Mouse (Mus musculus) adrenal gland, postnatal 0 days (tissue): ENCODE data around the gene Il1rl2. TPM values are rescaled to one million over a fixed set of nuclear protein-coding genes. Genes with fewer than 3 reads are reported as not detected.

Experiments used
- polyA plus RNA-seq: library from polyadenylated mRNA; unstranded; fragments of >200 nt; fragmentation: Nextera tagmentation; extraction: Ambion mirVana; gene quantifications from 2 replicates; pipeline ENCODE4 v1.2.1, GENCODE M21; 2015

Gene Il1rl2
- polyA plus RNA-seq, result 4.5 and 5.0 TPM in 2 replicates

DNA sequence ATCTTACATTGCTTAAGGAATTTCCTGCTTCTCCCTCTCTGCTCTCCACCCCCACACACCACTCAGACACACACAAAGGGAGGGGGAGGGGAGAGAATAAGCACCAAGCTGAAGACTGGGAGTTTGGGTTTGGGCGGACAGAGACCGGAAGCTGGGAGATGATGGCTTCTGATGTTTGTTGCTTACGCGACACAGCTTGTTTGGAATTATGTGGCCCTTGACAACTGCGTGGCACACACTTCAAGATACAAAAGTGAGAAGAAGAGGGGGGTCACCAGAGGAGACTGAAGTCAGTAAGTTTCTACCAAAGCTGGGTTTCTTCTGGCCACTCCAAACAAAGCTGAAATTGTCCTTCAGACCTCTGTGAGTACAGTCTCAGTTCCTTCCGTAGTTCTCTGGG is at the start of gene Il1rl2:
Gene Il1rl2, plus strand, starts transcription at position 154 of the 400 bp plus-strand sequence.

Other genes starting within 250 kb of the Il1rl2 start
- 5.3 and 5.5 TPM in 2 replicates for gene Il1r1, start 99.5 kb upstream of the Il1rl2 start, polyA plus RNA-seq
- 0.57 and 1.3 TPM in 2 replicates for gene Il1rl1, start 105.0 kb downstream of the Il1rl2 start, polyA plus RNA-seq
- 0.87 TPM in 2 replicates for gene Il18r1, start 140.9 kb downstream of the Il1rl2 start, polyA plus RNA-seq
- 0.23 and 0.33 TPM in 2 replicates for gene Il18rap, start 190.8 kb downstream of the Il1rl2 start, polyA plus RNA-seq